Mouse (Mus musculus) monocyte, adult 5-6 weeks (primary cell): ENCODE data around the gene Jazf1. TPM values are rescaled to one million over a fixed set of nuclear protein-coding genes. Genes with fewer than 3 reads are reported as not detected.

ENCODE experiments used
- ATAC-seq: fragments of 153-309, 156-312 bp; replicated peaks from 2 replicates; pipeline ENCODE4 v1.8.0; 2017; ENCODE audit warnings: mild to moderate bottlenecking; ENCODE audit not compliant: low TSS enrichment, insufficient number of reproducible peaks, severe bottlenecking, poor library complexity, low FRiP score
- total RNA-seq: library from RNA; stranded (forward); fragments of 200-1000, 200-491, 200-594 nt; gene quantifications from 3 replicates; pipeline ENCODE4 v1.2.3, GENCODE M21; 2017

Gene Jazf1
- 0.38 to 1.1 TPM (median 0.78 TPM) in 3 replicates for total RNA-seq

GRCm38 (mm10) chr6:53067989-53068874 is at the start of gene Jazf1:
Jazf1 (minus strand) TSS chr6:53068631.
- ATAC-seq: no peak

- ATAC-seq: no peak
These were observed 49.4 kb upstream of the Jazf1 start for GRCm38 (mm10) chr6:53117855-53118254.

GRCm38 (mm10) chr6:53086879-53087278 is 18.4 kb upstream of the Jazf1 start:
- ATAC-seq: no peak

- ATAC-seq: no peak
These were observed 12.8 kb upstream of the Jazf1 start for GRCm38 (mm10) chr6:53081241-53081640.

GRCm38 (mm10) chr6:53078671-53079070 is 10.2 kb upstream of the Jazf1 start:
- ATAC-seq: no peak

- ATAC-seq: no peak
These were observed 3.3 kb upstream of the Jazf1 start for GRCm38 (mm10) chr6:53071732-53072131.

GRCm38 (mm10) chr6:53069976-53070575 is 1.6 kb upstream of the Jazf1 start:
- no peak for ATAC-seq

- no peak for ATAC-seq
These were observed 396 bp upstream of the Jazf1 start for GRCm38 (mm10) chr6:53068875-53069178.

GRCm38 (mm10) chr6:53067446-53067988 is 914 bp downstream of the Jazf1 start:
- no peak for ATAC-seq

- no peak for ATAC-seq
These were observed 1.5 kb downstream of the Jazf1 start for GRCm38 (mm10) chr6:53066978-53067377.

GRCm38 (mm10) chr6:53064070-53064469 is 4.4 kb downstream of the Jazf1 start:
- ATAC-seq: no peak

GRCm38 (mm10) chr6:53054909-53055308 is 13.5 kb downstream of the Jazf1 start:
- no peak for ATAC-seq

- no peak for ATAC-seq
These were observed 22.9 kb downstream of the Jazf1 start for GRCm38 (mm10) chr6:53045501-53045900.

- no peak for ATAC-seq
These were observed 30.3 kb downstream of the Jazf1 start for GRCm38 (mm10) chr6:53038176-53038575.

- ATAC-seq: no peak
These were observed 33.9 kb downstream of the Jazf1 start for GRCm38 (mm10) chr6:53034362-53035011.

GRCm38 (mm10) chr6:53032730-53033484 is 35.5 kb downstream of the Jazf1 start:
- no peak for ATAC-seq

- no peak for ATAC-seq
These were observed 46.4 kb downstream of the Jazf1 start for GRCm38 (mm10) chr6:53022069-53022468.

- no peak for ATAC-seq
These were observed 47.4 kb downstream of the Jazf1 start for GRCm38 (mm10) chr6:53021081-53021480.
